Comparison of ENCODE assay signal across 9 mouse cellular contexts in the genomic region with DNA sequence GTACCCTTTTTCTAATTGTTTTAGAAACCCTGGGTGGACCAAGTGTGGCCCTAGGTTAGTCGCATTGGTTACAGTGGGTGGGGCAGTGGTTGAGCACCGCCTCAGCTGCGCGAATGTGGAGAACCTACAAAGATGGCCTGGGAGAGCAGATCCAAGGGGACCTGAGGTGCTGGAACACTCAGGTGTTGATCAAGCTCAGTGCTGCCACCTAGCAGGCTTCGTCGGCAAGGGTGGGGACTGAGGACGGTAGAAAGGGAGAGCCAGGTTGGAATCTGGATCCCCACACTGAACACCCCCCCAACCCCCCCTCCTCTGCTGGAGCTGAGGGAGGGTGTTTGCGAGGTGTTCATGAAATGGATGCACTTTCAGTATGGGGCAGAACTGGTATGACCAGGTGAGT. TPM values are rescaled to one million over a fixed set of nuclear protein-coding genes. Genes with fewer than 3 reads are reported as not detected.
A peak's percentile ranks its signal among the peaks of the same experiment; 100 is the strongest.
DNase-seq lines count a peak whose midpoint lies in the region; ATAC-seq and TF ChIP-seq lines count a peak whose summit lies in the region.
"Had no signal": no experiment of that assay in that cellular context is flagged by ENCODE, and none has a peak within 500 bp of the region (broad histone marks: within the 10 kb centered on the region; RNA-seq: fewer than 3 reads in every experiment).

No protein-coding gene starts in this region.

- H3K4me3 ChIP-seq in heart, embryonic 11.5 days (ENCODE audit: low read depth, low read length): no peak overlapping the region
- H3K4me3 ChIP-seq in testis, adult 2 months (ENCODE audit: control insufficient read depth, low read depth, low read length): no peak overlapping the region
- H3K4me3 ChIP-seq in small intestine, adult 2 months (ENCODE audit: low read depth, low read length): no peak overlapping the region
- H3K4me3 ChIP-seq: limb, embryonic 12.5 days had no signal

- H3K9ac ChIP-seq in heart, embryonic 11.5 days (ENCODE audit: low read depth, low read length): no peak overlapping the region
- H3K9ac ChIP-seq: limb, embryonic 12.5 days had no signal

- 0 out of 2 replicates have a peak, but pooled peaks cover 2% of the 10 kb centered on the region for H3K4me1 ChIP-seq in heart, embryonic 11.5 days (ENCODE audit: control insufficient read depth, insufficient read depth, low read length)
- H3K4me1 ChIP-seq in testis, adult 2 months (ENCODE audit: control insufficient read depth, insufficient read depth, low read length): peaks cover 20% of the 10 kb centered on the region
- H3K4me1 ChIP-seq in small intestine, adult 2 months (ENCODE audit: control insufficient read depth, insufficient read depth, insufficient read length, low read length): 0 out of 2 replicates have a peak, but pooled peaks cover 2% of the 10 kb centered on the region

- H3K27ac ChIP-seq in heart, embryonic 11.5 days (ENCODE audit: low read depth, low read length): no peak overlapping the region
- no peak overlapping the region for H3K27ac ChIP-seq in testis, adult 2 months (ENCODE audit: control insufficient read depth, insufficient read depth, low read depth, low read length)
- no peak overlapping the region for H3K27ac ChIP-seq in small intestine, adult 2 months (ENCODE audit: insufficient read depth, low read depth, low read length)
- H3K27ac ChIP-seq: limb, embryonic 12.5 days had no signal

- TF ChIP-seq CTCF in testis, adult 2 months (IDR thresholded peaks at IDR 0.05; ENCODE audit: control insufficient read depth, insufficient read depth, insufficient replicate concordance, low read depth, low read length): peak; percentile 60; the same call in 1 of the 2 replicates
- peak; percentile 47; the same call in 1 of the 2 replicates for TF ChIP-seq CTCF in small intestine, adult 2 months (IDR thresholded peaks at IDR 0.05; ENCODE audit: extremely low read depth, insufficient read length, insufficient replicate concordance, low read depth, low read length)

- DNase-seq in heart, postnatal 14 days: peak; percentile 31 to 49
- DNase-seq in testis, postnatal 14 days (ENCODE audit: low spot score): no peak
- peak; percentile 72 to 86 for DNase-seq in cerebellum, postnatal 14 days
- DNase-seq in kidney, postnatal 25 days: peak; percentile 73 to 80
- no peak for DNase-seq in adipocyte (ENCODE audit: low spot score)

- H3K27me3 ChIP-seq in heart, embryonic 11.5 days (ENCODE audit: control insufficient read depth, insufficient read depth, low read length): peaks cover 55% of the 10 kb centered on the region
- H3K27me3 ChIP-seq in testis, adult 2 months (ENCODE audit: control insufficient read depth, insufficient read depth, low read length): no peaks in the 10 kb centered on the region
- H3K27me3 ChIP-seq in small intestine, adult 2 months (ENCODE audit: control insufficient read depth, insufficient read depth, low read length): no peaks in the 10 kb centered on the region

- intact Hi-C loops in heart, postnatal 14 days (cut with DNase I): no loop called here

- no peak for TF ChIP-seq POLR2A in testis, adult 2 months (IDR thresholded peaks at IDR 0.05; ENCODE audit: control insufficient read depth, low read depth, low read length)
- TF ChIP-seq POLR2A in small intestine, adult 2 months (IDR thresholded peaks at IDR 0.05; ENCODE audit: low read depth, low read length): no peak

- 11% methylated on average over 8 of the region's 8 CpGs for WGBS in heart, embryonic 11.5 days (ENCODE audit: insufficient replicate concordance)
- WGBS in small intestine, adult 2 months: 10% methylated on average over 8 of the region's 8 CpGs

- no peak for ATAC-seq in heart, embryonic 11.5 days (replicated peaks; ENCODE audit: insufficient number of reproducible peaks, low FRiP score, low TSS enrichment)

- H3K9me3 ChIP-seq in heart, embryonic 11.5 days (replicated peaks; ENCODE audit: control insufficient read depth, low read length): no peaks in the 10 kb centered on the region
- H3K9me3 ChIP-seq: limb, embryonic 12.5 days had no signal

- H3K4me2 ChIP-seq in heart, embryonic 11.5 days: no peak overlapping the region
- H3K4me2 ChIP-seq: limb, embryonic 12.5 days had no signal

- H3K36me3 ChIP-seq in heart, embryonic 11.5 days (ENCODE audit: control insufficient read depth, insufficient read depth, low read length): no peaks in the 10 kb centered on the region
- no peaks in the 10 kb centered on the region for H3K36me3 ChIP-seq in testis, adult 2 months (ENCODE audit: control insufficient read depth, insufficient read depth, low read length)
- H3K36me3 ChIP-seq in small intestine, adult 2 months (ENCODE audit: control insufficient read depth, insufficient read depth, low read length): no peaks in the 10 kb centered on the region
- H3K36me3 ChIP-seq: limb, embryonic 12.5 days had no signal

RNA-seq across cellular contexts. Expression of a gene that starts 22.8 kb away (rescaled TPM):
- total RNA-seq in heart, postnatal 14 days (2021): under 1 TPM in 1 of 2 experiments, not detected in 1; 0.07 TPM
- polyA plus RNA-seq in heart, embryonic 11.5 days (2014; fragmentation: Nextera tagmentation; extraction: Ambion mirVana): not detected in 2 replicates
- 21.2 and 25.3 TPM in 2 replicates for polyA plus RNA-seq in testis, adult 2 months (2012; rRNA removed)
- 0.08 and 0.15 TPM in 2 replicates for polyA plus RNA-seq in small intestine, adult 2 months (2012; rRNA removed)

RNA-seq across cellular contexts. Expression of a gene that starts 47.7 kb away (rescaled TPM):
- 100 to 1,000 TPM; 242 to 254 TPM for total RNA-seq in heart, postnatal 14 days (2021)
- 254 and 263 TPM in 2 replicates for polyA plus RNA-seq in heart, embryonic 11.5 days (2014; fragmentation: Nextera tagmentation; extraction: Ambion mirVana)
- 95.4 and 115 TPM in 2 replicates for polyA plus RNA-seq in testis, adult 2 months (2012; rRNA removed)
- polyA plus RNA-seq in small intestine, adult 2 months (2012; rRNA removed): 15.4 and 28.4 TPM in 2 replicates

Comparison
In these comparisons a context has a peak if more than half of its experiments do, and no peak if none do; other contexts are left out.
1. DNase-seq: peak in heart, postnatal 14 days (2 of 2), cerebellum, postnatal 14 days (2 of 2) and kidney, postnatal 25 days (2 of 2); none in testis, postnatal 14 days (single experiment) and adipocyte (single experiment).
2. RNA of a gene that starts 22.8 kb away (polyA plus RNA-seq): 21.2 to 25.3 TPM in testis, adult 2 months; 0.08 to 0.15 TPM in small intestine, adult 2 months and not detected in heart, embryonic 11.5 days; every median in the first group is over 10 times any median in the second.